Mouse (Mus musculus): Measurements from ENCODE around the gene Tmod1.

GRCm38 (mm10) chr4:46064263-46064662, 25.5 kb downstream of the Tmod1 start:
- TF ChIP-seq FLI1 (IDR thresholded peaks at IDR 0.05; ENCODE audit: low read length) (no peak), GATA1 (IDR thresholded peaks at IDR 0.05; ENCODE audit: borderline replicate concordance, low read length) (no peak)
